Mouse (Mus musculus) CD4-positive, CD25-positive, alpha-beta regulatory T cell (primary cell): ENCODE measurements around the gene Tuba1c. TPM values are rescaled to one million over a fixed set of nuclear protein-coding genes. Genes with fewer than 3 reads are reported as not detected.

ENCODE experiments used
- polyA plus RNA-seq: library from polyadenylated mRNA; unstranded; fragments of 100-300 nt; shearing (Covaris generic); gene quantifications from one replicate; pipeline ENCODE4 v1.2.1, GENCODE M21; 2017

Tuba1c gene
- polyA plus RNA-seq = 49.3 TPM

DNA sequence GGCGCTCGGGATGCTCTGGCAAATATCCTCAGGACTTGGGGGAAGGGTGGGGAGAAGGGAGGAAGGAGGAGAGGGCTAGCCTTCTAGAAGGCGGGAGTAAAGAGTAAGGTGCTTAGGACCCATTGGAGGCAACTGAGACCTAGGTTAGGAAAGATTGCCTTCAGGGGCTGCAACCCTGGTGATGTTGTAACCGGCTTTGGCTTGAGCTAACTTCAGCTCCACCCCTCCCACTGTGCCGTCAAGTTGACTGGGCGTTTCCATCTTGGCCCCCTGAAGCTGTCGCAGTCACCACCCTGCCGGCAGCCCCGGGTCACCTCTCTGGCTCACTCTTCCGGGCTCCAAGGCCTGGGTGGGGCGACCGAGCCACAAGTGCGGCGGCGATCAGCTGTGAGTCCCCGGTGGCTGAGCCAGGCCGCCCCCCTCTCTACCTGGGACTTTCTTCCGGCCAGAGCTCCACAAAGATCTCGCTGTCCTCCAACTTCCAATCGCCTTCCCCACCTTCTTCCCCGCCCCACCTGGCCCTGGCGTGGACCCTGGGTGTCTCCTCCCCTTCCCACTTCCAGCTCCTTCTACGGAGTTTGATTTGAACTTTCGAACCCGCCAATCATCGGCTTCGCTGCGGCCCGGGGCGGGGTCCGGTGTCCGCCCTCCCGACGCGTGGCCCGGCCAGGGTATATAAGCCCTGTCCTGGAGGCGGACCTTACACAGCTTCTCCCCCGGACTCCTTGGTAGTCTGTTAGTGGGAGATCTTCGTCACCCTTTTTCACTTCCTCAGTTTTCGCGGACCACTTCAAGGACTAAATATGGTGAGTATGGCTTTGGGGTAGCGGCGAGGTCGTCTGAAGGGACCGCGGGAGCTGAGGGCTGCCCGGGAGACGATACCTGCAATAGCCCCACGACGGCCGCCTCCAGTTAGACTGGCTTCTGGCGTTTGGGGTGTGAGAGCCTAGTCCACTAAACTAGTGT is at the start of gene Tuba1c:
Tuba1c (plus strand) TSS at position 273 of the 966 bp plus-strand sequence.

DNA sequence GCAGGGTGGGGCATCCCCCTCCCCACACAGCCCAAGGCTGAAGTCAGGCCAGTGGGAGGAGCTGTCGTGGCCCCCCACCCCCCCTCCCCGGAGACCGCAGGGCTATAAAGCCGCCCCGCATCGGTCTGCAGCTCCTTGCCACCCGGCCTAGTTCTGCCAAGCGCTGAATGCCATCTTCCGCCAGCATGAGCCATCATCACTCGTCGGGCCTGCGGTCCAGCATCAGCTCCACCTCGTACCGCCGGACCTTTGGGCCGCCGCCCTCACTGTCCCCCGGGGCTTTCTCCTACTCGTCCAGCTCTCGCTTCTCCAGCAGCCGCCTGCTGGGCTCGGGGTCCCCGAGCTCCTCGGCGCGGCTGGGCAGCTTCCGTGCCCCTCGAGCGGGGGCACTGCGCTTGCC is 25.3 kb downstream of the Tuba1c start, which contains the start of gene Prph:
Prph (plus strand) TSS at position 135 of the 400 bp plus-strand sequence.

DNA sequence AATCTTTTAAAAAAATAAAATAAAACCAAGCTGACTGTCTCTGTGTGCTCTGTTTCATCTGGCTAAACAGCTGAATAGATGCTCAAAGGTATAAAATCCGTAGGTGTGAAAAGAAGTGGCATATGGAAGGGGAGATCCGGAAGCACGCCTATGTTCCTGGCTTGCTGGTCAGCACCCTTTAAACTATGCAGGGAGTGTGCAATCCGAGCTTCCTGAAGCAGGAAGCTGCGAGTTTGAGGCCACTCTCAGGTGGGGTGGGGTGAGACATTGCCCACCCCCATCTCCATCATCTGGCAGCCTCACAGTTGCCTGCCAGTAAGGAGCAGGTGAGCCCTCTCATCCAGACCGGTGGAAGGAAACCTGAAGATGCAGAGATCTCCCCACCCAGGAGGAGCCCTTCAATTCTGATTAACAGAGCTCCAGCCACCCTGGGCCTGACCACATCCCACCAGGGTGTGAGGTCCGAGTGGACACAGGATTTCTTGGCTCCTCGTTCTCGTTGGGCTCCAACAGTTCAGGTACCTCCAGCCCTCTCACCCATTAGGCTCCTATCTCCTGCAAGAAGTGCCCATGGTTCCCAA is 44.4 kb downstream of the Tuba1c start, which contains the start of gene Troap:
Troap (plus strand) TSS at position 557 of the 581 bp plus-strand sequence.

DNA sequence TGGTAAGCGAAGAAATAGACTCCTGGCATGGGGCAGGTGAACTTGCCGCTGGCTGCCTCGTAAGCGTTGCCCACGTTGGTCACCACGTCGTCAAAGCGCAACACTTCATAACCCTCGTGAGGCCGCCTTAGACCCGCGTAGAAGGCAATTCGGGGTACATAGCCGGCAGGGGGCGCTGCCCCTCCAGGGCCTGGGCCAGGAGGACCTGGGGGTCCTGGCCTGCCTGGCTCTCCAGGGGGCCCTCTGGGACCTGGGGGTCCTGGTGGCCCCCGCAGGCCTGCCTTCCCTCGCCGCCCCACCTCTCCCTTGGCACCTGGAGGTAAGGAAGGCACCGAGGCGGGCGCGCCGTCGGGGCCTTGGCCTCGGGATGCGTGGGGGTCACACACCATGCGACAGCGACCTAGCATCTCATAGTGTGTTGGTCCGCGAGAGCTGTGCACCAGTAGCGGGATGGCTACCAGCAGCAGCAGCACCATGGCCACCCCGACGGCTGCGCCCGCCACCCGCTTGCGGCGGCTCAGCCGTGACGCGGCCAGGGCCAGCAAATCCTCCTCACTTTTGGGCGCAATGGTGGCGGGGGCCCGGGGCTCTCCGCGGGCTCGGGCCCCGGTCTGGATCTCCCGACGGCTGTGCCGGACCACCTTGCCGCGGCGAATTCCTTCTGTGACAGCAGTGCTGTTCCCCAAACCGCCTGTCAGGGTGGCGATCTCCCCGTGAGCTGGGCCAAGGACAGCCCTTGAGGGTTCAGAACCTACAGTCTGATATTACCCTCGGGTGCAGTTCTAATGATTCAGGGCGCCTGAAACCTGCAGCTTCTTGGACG is 57.8 kb downstream of the Tuba1c start, which contains the start of gene C1ql4:
C1ql4 (minus strand) TSS at position 565 of the 823 bp plus-strand sequence.

Other genes with a start within 250 kb of the Tuba1c start
- not detected for gene Wnt1, start 240.0 kb upstream of the Tuba1c start, polyA plus RNA-seq
- not detected for gene Ddn, start 220.4 kb upstream of the Tuba1c start, polyA plus RNA-seq
- 129 TPM for gene Prkag1, start 198.4 kb upstream of the Tuba1c start, polyA plus RNA-seq
- 31.2 TPM for gene Kmt2d, start 158.7 kb upstream of the Tuba1c start, polyA plus RNA-seq
- gene Rhebl1, start 135.4 kb upstream of the Tuba1c start, polyA plus RNA-seq = 17.2 TPM
- not detected for gene Dhh, start 131.4 kb upstream of the Tuba1c start, polyA plus RNA-seq
- 70.7 TPM for gene Lmbr1l, start 111.7 kb upstream of the Tuba1c start, polyA plus RNA-seq
- 434 TPM for gene Tuba1b, start 95.3 kb upstream of the Tuba1c start, polyA plus RNA-seq
- gene Gm49450, start 76.3 kb upstream of the Tuba1c start, polyA plus RNA-seq = not detected
- gene Tuba1a, start 76.2 kb upstream of the Tuba1c start, polyA plus RNA-seq = 182 TPM
- not detected for gene Prph, start 25.3 kb downstream of the Tuba1c start, polyA plus RNA-seq
- gene Troap, start 44.7 kb downstream of the Tuba1c start, polyA plus RNA-seq = 0.72 TPM
- gene C1ql4, start 57.9 kb downstream of the Tuba1c start, polyA plus RNA-seq = not detected
- gene Dnajc22, start 63.3 kb downstream of the Tuba1c start, polyA plus RNA-seq = not detected
- gene Spats2, start 96.0 kb downstream of the Tuba1c start, polyA plus RNA-seq = 0.85 TPM
- 5.4 TPM for gene Kcnh3, start 195.0 kb downstream of the Tuba1c start, polyA plus RNA-seq
- 122 TPM for gene Mcrs1, start 222.1 kb downstream of the Tuba1c start, polyA plus RNA-seq